Mouse (Mus musculus): ENCODE results near the gene Incenp.
A peak's percentile ranks its signal among the peaks of the same experiment; 100 is the strongest.
"Not testable (repeated sequence)": the region's sequence is repeated elsewhere in the genome, so short reads cannot be mapped to it uniquely, and the experiment has no call there.

The Incenp gene

GRCm38 (mm10) chr19:9918176-9918861 is 19.0 kb upstream of the Incenp start:
- DNase-seq: no peak

DNA sequence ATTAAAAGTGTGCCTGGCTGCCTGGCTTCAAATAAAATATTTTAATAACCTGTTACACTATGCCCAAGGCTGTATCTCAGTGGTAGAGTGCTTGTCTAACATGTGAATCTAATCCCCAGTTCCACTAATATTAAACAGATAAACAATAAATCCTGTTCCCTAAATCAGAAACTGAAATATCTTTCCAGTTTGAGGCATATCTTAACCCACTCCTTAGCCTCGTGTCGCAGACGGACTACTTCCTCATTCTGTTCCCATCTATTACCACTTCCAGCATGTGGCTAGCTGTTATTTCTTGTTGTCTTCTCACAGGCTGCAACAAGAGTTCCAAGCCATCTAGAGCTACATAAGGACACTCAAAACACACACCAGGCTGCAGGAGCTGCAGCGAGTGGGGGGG is 18.4 kb upstream of the Incenp start:
- no peak for DNase-seq

DNA sequence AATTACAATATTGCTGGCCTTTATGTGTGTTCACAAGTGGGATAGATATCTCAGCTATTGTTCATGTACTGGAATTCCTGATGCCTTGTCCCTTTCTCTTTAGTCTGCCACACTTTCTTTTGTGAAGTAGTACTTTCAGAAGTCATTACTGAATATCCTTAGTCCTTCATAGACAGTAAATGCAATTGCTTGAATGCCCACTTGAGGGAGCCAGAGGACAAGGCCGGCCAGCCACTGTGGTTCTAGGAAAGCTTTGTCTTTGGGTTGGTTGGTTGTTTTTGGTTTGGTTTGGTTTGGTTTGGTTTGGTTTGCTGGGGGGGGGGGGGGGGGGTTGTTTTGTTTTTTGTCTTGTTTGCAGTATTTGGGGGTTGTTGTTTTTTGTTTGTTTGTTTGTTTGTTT is 16.6 kb upstream of the Incenp start:
- DNase-seq: peak; percentile 90

GRCm38 (mm10) chr19:9914346-9914745 is 15.0 kb upstream of the Incenp start:
- DNase-seq: no peak

- no peak for DNase-seq
These were observed 14.4 kb upstream of the Incenp start for GRCm38 (mm10) chr19:9913784-9914183.

GRCm38 (mm10) chr19:9911314-9911754 is 12.0 kb upstream of the Incenp start:
- DNase-seq: peak; percentile 61

- DNase-seq: no peak
These were observed 10.0 kb upstream of the Incenp start for GRCm38 (mm10) chr19:9909351-9909750.

GRCm38 (mm10) chr19:9900696-9901095 is 1.3 kb upstream of the Incenp start:
- not testable (repeated sequence) for DNase-seq

GRCm38 (mm10) chr19:9899780-9900146 is 412 bp upstream of the Incenp start:
- no peak for DNase-seq

- DNase-seq: peak; percentile 19
These were observed 848 bp downstream of the Incenp start for GRCm38 (mm10) chr19:9898339-9899066.

GRCm38 (mm10) chr19:9896067-9896466 is 3.3 kb downstream of the Incenp start:
- DNase-seq: no peak

- no peak for DNase-seq
These were observed 12.6 kb downstream of the Incenp start for GRCm38 (mm10) chr19:9886771-9887170.

- DNase-seq: no peak
These were observed 13.0 kb downstream of the Incenp start for GRCm38 (mm10) chr19:9886348-9886747.

GRCm38 (mm10) chr19:9878186-9878835 is 21.0 kb downstream of the Incenp start:
- no peak for DNase-seq

- no peak for DNase-seq
These were observed 33.9 kb downstream of the Incenp start for GRCm38 (mm10) chr19:9865466-9865865.

DNA sequence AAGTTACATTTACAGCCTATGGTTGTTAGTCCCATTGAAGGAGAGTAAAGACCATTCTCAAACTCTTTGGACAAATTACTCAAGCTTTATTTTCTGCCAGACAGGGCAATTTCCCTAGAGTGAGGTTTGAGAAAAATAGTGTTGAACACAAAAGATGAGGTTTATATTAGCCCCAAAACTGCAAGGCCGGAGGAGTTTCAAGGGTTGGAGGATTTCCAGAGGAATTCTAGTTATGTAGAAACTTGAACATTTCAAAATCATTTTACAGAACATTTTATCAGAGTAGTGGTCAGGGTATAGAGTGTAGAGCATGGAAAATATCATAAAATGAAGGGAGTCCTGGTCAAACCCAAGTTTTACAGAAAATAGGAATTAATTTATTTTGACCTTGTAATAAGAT is 34.5 kb downstream of the Incenp start:
- no peak for DNase-seq

DNA sequence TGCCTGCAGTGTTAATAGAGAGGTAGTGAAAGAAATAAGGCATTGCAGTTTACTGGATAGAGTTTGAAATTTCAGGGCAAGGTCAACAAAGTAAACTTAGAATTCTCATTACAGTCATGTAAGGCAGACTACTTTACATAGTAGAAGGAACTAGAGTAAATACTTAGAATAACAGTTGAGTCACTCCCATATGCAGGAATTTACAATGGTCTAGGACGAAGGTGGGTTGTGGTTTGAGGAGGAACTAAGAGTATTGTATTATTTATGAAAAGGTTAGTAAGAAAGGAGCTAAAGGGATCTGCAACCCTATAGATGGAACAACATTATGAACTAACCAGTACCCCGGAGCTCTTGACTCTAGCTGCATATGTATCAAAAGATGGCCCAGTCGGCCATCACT is 38.5 kb downstream of the Incenp start:
- DNase-seq: not testable (repeated sequence)

GRCm38 (mm10) chr19:9849368-9850075 is 49.8 kb downstream of the Incenp start:
- DNase-seq: not testable (repeated sequence)

DNA sequence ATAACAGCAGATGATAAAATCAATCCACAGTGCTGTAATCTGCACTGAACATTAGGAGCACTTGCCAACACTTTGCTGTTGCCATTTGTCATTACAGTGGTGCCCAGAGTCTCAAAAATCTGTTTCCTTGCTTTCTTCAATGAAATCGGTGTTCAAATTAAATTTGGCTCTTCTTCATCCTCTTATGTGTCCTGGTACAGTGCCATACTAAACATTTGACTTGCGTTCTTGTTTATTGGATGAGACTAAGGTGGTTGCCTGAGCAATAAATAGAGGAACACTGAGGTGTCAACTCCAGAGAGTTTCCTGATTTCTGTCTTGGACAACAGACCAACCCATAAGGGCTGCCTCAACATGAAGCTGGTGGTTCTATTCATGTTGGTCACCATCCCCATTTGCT is 52.1 kb downstream of the Incenp start, which contains the start of gene Scgb2a2:
TSS of gene Scgb2a2 (plus strand) at position 301 of the 400 bp plus-strand sequence.
- no peak for DNase-seq

DNA sequence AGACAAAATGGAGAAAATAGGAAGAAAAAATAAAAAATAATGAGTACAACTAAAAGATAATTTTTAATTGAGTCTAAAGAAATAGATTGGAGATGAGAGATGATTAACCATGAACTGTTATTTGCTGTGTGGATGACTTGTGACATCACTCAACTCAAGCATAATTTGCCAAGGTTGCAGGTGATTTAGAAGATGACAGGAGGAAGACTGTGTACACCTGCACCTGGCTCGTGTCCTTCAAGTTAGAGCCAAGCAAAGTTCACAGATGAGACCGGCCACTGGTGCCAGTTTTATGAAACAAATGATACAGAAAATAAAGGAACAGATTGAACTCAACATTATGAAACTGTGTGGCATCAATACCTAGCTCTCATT is 62.0 kb downstream of the Incenp start:
- DNase-seq: no peak

GRCm38 (mm10) chr19:9836581-9837340 is 62.6 kb downstream of the Incenp start:
- DNase-seq: peak; percentile 63
